Mouse (Mus musculus) intestine, embryonic 14.5 days (tissue): ENCODE data around the gene Nup93. TPM values are rescaled to one million over a fixed set of nuclear protein-coding genes. Genes with fewer than 3 reads are reported as not detected.

Source experiments
- ATAC-seq: fragments of 200-750 bp; cut with Nextera tagmentation; replicated peaks from 2 replicates; pipeline ENCODE4 v1.8.0; 2017; ENCODE audit warnings: low read depth, moderate number of reproducible peaks, moderate TSS enrichment, moderate library complexity; ENCODE audit not compliant: low FRiP score, low TSS enrichment
- DNase-seq: peaks from one replicate; pipeline ENCODE4 v3.0.0-alpha.2; 2018; ENCODE audit warnings: low spot score
- H3K27ac ChIP-seq: fragments of 300-500 bp; sonication (generic); 2 replicates; pipeline ENCODE4 v1.5.1; 2014; ENCODE audit warnings: low read depth, mild to moderate bottlenecking, control low read depth
- H3K27me3 ChIP-seq: fragments of 300-500 bp; sonication (generic); replicated peaks from 2 replicates; pipeline ENCODE4 v1.6.1; 2014; ENCODE audit warnings: low read length, control low read depth; ENCODE audit not compliant: control insufficient read depth, insufficient read depth
- H3K36me3 ChIP-seq: fragments of 300-500 bp; sonication (generic); 2 replicates; pipeline ENCODE4 v1.6.1; 2014; ENCODE audit warnings: low read length, control low read depth; ENCODE audit not compliant: control insufficient read depth, insufficient read depth
- H3K4me1 ChIP-seq: fragments of 300-500 bp; sonication (generic); replicated peaks from 2 replicates; pipeline ENCODE4 v1.6.1; 2014; ENCODE audit warnings: low read length, control low read depth, mixed read lengths; ENCODE audit not compliant: control insufficient read depth, insufficient read depth
- H3K4me2 ChIP-seq: fragments of 300-500 bp; sonication (generic); 2 replicates; pipeline ENCODE4 v1.6.1; 2014; ENCODE audit warnings: low read length
- H3K4me3 ChIP-seq: fragments of 300-500 bp; sonication (generic); 2 replicates; pipeline ENCODE4 v1.5.1; 2014; ENCODE audit warnings: low read depth, low read length, control low read depth, mixed read lengths
- H3K9ac ChIP-seq: fragments of 300-500 bp; sonication (generic); 2 replicates; pipeline ENCODE4 v1.6.1; 2014; ENCODE audit warnings: mild to moderate bottlenecking, low read length
- H3K9me3 ChIP-seq: fragments of 300-500 bp; sonication (generic); 2 replicates; pipeline ENCODE4 v1.6.1; 2016; ENCODE audit warnings: low read length, control low read depth; ENCODE audit not compliant: control insufficient read depth
- WGBS: fragments of 180-500 bp; shearing (Covaris S2); extraction: QIAGEN DNeasy Blood & Tissue Kit; methylation state at CpG from one replicate; pipeline ENCODE4 v1.1.7; 2014; 5-methylcytosine and 5-hydroxymethylcytosine counted together
- polyA plus RNA-seq: library from polyadenylated mRNA; unstranded; fragments of >200 nt; fragmentation: Nextera tagmentation; extraction: Ambion mirVana; gene quantifications from 2 replicates; pipeline ENCODE4 v1.2.1, GENCODE M21; 2014

Nup93 gene
- polyA plus RNA-seq, 1 experiment from 2014 or later = 90.0 TPM

GRCm38 (mm10) chr8:94314069-94314468 is 99.7 kb downstream of the Nup93 start:
- Histone ChIP-seq H3K4me1 (no peaks in the 10 kb centered on the region), H3K27ac (no peak overlapping the region), H3K4me2 (no peak overlapping the region), H3K9ac (no peak overlapping the region), H3K36me3 (peaks cover 42% of the 10 kb centered on the region), H3K27me3 (no peaks in the 10 kb centered on the region), H3K9me3 (no peaks in the 10 kb centered on the region), H3K4me3 (no peak overlapping the region)
- ATAC-seq = no peak
- 84% methylated on average over 2 of the region's 2 CpGs for WGBS
- no peak for DNase-seq

DNA sequence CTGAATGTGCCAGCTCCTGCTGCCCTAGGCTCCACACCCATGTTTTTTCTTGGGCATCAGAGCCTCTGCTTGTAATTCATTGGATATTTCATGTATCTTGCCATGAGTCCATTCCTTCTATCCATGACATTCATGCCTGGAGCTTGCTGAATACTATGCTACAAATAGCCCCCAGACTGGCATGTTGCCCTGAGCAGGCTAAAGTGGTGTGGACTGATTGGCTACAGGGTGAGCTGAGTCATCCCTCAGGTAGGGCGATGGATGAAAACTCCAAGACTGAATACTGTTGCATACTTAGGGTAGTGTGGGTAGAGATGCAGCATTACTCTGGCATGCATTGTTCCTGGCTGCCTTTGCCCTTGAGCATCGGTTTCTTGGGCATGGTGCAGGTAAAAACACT is 102.9 kb downstream of the Nup93 start:
- no peaks in the 10 kb centered on the region for H3K27me3 ChIP-seq
- no peak for ATAC-seq
- peaks cover 15% of the 10 kb centered on the region; the same call in 1 of the 2 replicates for H3K36me3 ChIP-seq
- WGBS = 95% methylated on average over 2 of the region's 2 CpGs
- no peak overlapping the region for H3K9ac ChIP-seq
- H3K4me1 ChIP-seq = no peaks in the 10 kb centered on the region
- no peak overlapping the region for H3K4me3 ChIP-seq
- H3K27ac ChIP-seq = no peak overlapping the region
- no peaks in the 10 kb centered on the region for H3K9me3 ChIP-seq
- no peak for DNase-seq
- H3K4me2 ChIP-seq = no peak overlapping the region

DNA sequence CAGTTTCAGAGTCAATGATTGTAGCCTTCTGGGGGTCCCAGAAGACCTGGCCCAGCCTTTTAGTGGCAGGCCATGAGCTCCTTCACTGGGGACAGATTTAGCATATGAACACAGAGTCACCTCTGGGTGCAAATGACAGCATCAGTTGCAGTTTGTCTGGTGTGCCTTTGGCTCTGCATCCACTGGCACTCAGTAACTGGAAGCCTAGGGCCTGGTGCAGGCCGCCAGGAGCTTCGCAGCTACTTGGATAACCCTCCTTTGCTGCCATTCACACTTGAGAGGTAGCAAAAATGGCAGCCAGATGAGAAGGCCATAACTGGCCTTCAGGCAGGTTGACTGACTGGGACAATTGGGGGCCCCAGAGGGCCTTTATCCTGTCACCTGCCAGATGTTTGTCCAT is 103.3 kb downstream of the Nup93 start:
- Histone ChIP-seq H3K36me3 (0 out of 2 replicates have a peak, but pooled peaks cover 12% of the 10 kb centered on the region), H3K4me2 (no peak overlapping the region), H3K9ac (no peak overlapping the region), H3K27me3 (no peaks in the 10 kb centered on the region), H3K27ac (no peak overlapping the region), H3K4me1 (no peaks in the 10 kb centered on the region), H3K4me3 (no peak overlapping the region), H3K9me3 (no peaks in the 10 kb centered on the region)
- DNase-seq (no peak), ATAC-seq (no peak)
- 88% methylated on average over 2 of the region's 2 CpGs for WGBS

DNA sequence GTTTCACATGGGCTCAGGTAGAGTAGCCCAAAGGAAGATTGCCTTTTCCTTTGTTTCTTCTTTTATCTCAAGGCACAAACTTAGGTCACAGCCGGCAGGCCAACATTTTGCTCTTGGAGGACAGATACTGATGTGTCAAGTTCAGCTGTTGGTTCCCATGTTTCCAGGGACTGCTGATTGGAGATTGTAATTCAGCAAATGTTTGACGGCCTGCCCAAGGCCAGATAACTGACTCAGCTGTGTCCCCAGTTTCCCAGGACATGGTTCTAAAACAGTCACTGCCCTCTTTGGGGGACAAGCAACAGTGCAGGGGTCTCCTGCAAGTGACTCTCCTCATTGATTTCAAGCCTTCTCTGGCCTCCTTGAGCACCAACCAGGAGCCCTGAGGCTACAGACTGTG is 105.7 kb downstream of the Nup93 start:
- no peak for ATAC-seq
- Histone ChIP-seq H3K4me3 (no peak overlapping the region), H3K36me3 (0 out of 2 replicates have a peak, but pooled peaks cover 6% of the 10 kb centered on the region), H3K27me3 (no peaks in the 10 kb centered on the region), H3K9me3 (no peaks in the 10 kb centered on the region), H3K4me2 (no peak overlapping the region), H3K27ac (no peak overlapping the region), H3K4me1 (no peaks in the 10 kb centered on the region), H3K9ac (no peak overlapping the region)
- no peak for DNase-seq
- 78% methylated on average over 2 of the region's 2 CpGs for WGBS

DNA sequence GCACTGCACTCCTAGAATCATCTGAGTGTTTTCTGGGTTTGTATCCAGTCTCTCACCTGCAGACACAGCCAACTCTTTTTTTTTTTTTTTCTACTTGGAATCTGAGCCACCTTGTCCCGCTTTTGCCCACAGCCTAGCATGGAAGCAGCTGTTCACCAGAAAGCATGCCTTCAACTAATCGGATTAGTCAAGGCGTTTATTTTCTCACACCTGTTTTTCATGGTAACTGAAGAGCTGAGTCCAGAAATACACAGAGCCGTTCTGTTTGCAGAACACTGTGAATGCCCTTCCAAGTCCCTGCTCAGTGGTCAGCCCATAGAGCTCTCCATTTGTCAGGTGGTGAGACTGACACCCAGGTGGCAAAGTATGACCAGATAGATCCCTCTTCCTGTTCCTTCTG is 107.7 kb downstream of the Nup93 start:
- H3K4me2 ChIP-seq = no peak overlapping the region
- H3K9me3 ChIP-seq = no peaks in the 10 kb centered on the region
- ATAC-seq (no peak), DNase-seq (no peak)
- H3K4me1 ChIP-seq = no peaks in the 10 kb centered on the region
- H3K27me3 ChIP-seq = no peaks in the 10 kb centered on the region
- WGBS = 70% methylated on average over 4 of the region's 4 CpGs
- no peak overlapping the region for H3K9ac ChIP-seq
- no peak overlapping the region for H3K4me3 ChIP-seq
- H3K36me3 ChIP-seq = no peaks in the 10 kb centered on the region
- H3K27ac ChIP-seq = no peak overlapping the region

- WGBS = 83% methylated on average over 6 of the region's 6 CpGs
- no peak for ATAC-seq
- H3K4me2 ChIP-seq = no peak overlapping the region
- H3K27me3 ChIP-seq = no peaks in the 10 kb centered on the region
- H3K36me3 ChIP-seq = no peaks in the 10 kb centered on the region
- no peak overlapping the region for H3K4me3 ChIP-seq
- no peak overlapping the region for H3K27ac ChIP-seq
- H3K4me1 ChIP-seq = no peaks in the 10 kb centered on the region
- no peak overlapping the region for H3K9ac ChIP-seq
- no peaks in the 10 kb centered on the region for H3K9me3 ChIP-seq
- no peak for DNase-seq
These were observed 108.7 kb downstream of the Nup93 start for GRCm38 (mm10) chr8:94323041-94323440.

DNA sequence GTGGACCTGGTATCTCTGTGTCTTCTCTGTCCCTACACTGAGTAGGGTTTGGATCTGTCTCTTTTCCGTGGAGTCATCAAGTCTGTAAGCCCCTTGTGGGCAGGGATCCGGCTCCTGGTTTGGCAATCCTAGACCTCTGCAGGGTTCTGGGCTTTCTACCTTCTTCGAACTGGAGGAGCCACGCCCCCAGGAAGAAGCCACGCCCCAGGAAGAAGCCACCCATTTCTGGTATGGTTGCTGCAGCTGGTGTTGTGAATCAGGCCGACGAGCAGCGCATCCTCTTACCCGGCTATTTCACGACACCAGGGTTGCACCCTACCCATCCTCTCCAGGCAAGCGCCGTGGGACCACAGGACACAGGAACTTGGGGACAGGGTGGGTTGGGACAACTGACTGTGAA is 109.7 kb downstream of the Nup93 start:
- 54% methylated on average over 12 of the region's 12 CpGs for WGBS
- DNase-seq = no peak
- H3K36me3 ChIP-seq = no peaks in the 10 kb centered on the region

GRCm38 (mm10) chr8:94326016-94326415 is 111.7 kb downstream of the Nup93 start:
- no peak overlapping the region for H3K4me2 ChIP-seq
- no peaks in the 10 kb centered on the region for H3K4me1 ChIP-seq
- H3K9ac ChIP-seq = no peak overlapping the region
- ATAC-seq = no peak
- no peak for DNase-seq
- H3K4me3 ChIP-seq = no peak overlapping the region
- H3K9me3 ChIP-seq = no peaks in the 10 kb centered on the region
- H3K27ac ChIP-seq = no peak overlapping the region
- no peaks in the 10 kb centered on the region for H3K36me3 ChIP-seq
- H3K27me3 ChIP-seq = no peaks in the 10 kb centered on the region
- WGBS = 59% methylated on average over 4 of the region's 4 CpGs

More for the DNA sequence above, 109.7 kb downstream of the Nup93 start:
- no peak overlapping the region for H3K4me3 ChIP-seq
- H3K9ac ChIP-seq = no peak overlapping the region
- no peaks in the 10 kb centered on the region for H3K27me3 ChIP-seq
- no peaks in the 10 kb centered on the region for H3K9me3 ChIP-seq
- H3K4me1 ChIP-seq = no peaks in the 10 kb centered on the region
- H3K4me2 ChIP-seq = no peak overlapping the region
- ATAC-seq = no peak
- H3K27ac ChIP-seq = no peak overlapping the region

GRCm38 (mm10) chr8:94328932-94329728 is 114.8 kb downstream of the Nup93 start, which contains the start of gene Slc12a3:
TSS of gene Slc12a3 (plus strand) at chr8:94329201.
- ATAC-seq (no peak), DNase-seq (no peak)
- 81% methylated on average over 21 of the region's 21 CpGs for WGBS
- Histone ChIP-seq H3K9me3 (no peaks in the 10 kb centered on the region), H3K9ac (no peak within 1 kb of the TSS), H3K4me2 (no peak within 1 kb of the TSS), H3K36me3 (no peaks in the 10 kb centered on the region), H3K4me1 (no peaks in the 10 kb centered on the region), H3K4me3 (no peak within 1 kb of the TSS), H3K27ac (no peak within 1 kb of the TSS), H3K27me3 (no peaks in the 10 kb centered on the region)
